Mouse (Mus musculus): ENCODE results near the gene Mrps35. TPM values are rescaled to one million over a fixed set of nuclear protein-coding genes. Genes with fewer than 3 reads are reported as not detected.

Gene Mrps35
- polyA plus RNA-seq, 1 experiment from 2014 or later: 95.7 TPM

GRCm38 (mm10) chr6:147091136-147092120, 48.9 kb downstream of the Mrps35 start, which contains the start of gene Klhl42:
Klhl42 (plus strand) TSS chr6:147091379.
- Histone ChIP-seq H3K9me3 (ENCODE audit: control insufficient read depth, low read length) (no peaks in the 10 kb centered on the region), H3K4me2 (ENCODE audit: low read depth, low read length) (peak within 1 kb of the TSS; percentile 74), H3K4me3 (ENCODE audit: low read length) (peak within 1 kb of the TSS; percentile 91), H3K9ac (ENCODE audit: low read length) (peak within 1 kb of the TSS; percentile 91), H3K36me3 (ENCODE audit: control insufficient read depth, insufficient read depth, low read length) (peaks cover 8% of the 10 kb centered on the region; the same call in 1 of the 2 replicates), H3K27me3 (ENCODE audit: control insufficient read depth, insufficient read depth, low read depth, low read length) (no peaks in the 10 kb centered on the region), H3K27ac (ENCODE audit: low read length) (peak within 1 kb of the TSS; percentile 88), H3K4me1 (replicated peaks; ENCODE audit: control insufficient read depth, insufficient read depth, low read length) (peaks cover 25% of the 10 kb centered on the region)
- WGBS: under 1% methylated on average over 99 of the region's 99 CpGs
- peak; percentile 93 for ATAC-seq (ENCODE audit: low read depth)

GRCm38 (mm10) chr6:147092136-147092535, 49.6 kb downstream of the Mrps35 start:
- WGBS: 2% methylated on average over 15 of the region's 15 CpGs

GRCm38 (mm10) chr6:147094771-147095170, 52.2 kb downstream of the Mrps35 start:
- no peaks in the 10 kb centered on the region for H3K27me3 ChIP-seq (ENCODE audit: control insufficient read depth, insufficient read depth, low read depth, low read length)
- no peak overlapping the region for H3K27ac ChIP-seq (ENCODE audit: low read length)
- peaks cover 18% of the 10 kb centered on the region for H3K4me1 ChIP-seq (replicated peaks; ENCODE audit: control insufficient read depth, insufficient read depth, low read length)
- peaks cover 8% of the 10 kb centered on the region; the same call in 1 of the 2 replicates for H3K36me3 ChIP-seq (ENCODE audit: control insufficient read depth, insufficient read depth, low read length)
- 82% methylated on average over 7 of the region's 7 CpGs for WGBS
- no peaks in the 10 kb centered on the region for H3K9me3 ChIP-seq (ENCODE audit: control insufficient read depth, low read length)
- ATAC-seq (ENCODE audit: low read depth): no peak
- no peak overlapping the region for H3K4me2 ChIP-seq (ENCODE audit: low read depth, low read length)
- H3K4me3 ChIP-seq (ENCODE audit: low read length): no peak overlapping the region
- no peak overlapping the region for H3K9ac ChIP-seq (ENCODE audit: low read length)

More at GRCm38 (mm10) chr6:147092136-147092535, 49.6 kb downstream of the Mrps35 start:
- Histone ChIP-seq H3K27me3 (ENCODE audit: control insufficient read depth, insufficient read depth, low read depth, low read length) (no peaks in the 10 kb centered on the region), H3K4me3 (ENCODE audit: low read length) (peak overlapping the region; percentile 91), H3K4me1 (replicated peaks; ENCODE audit: control insufficient read depth, insufficient read depth, low read length) (peaks cover 18% of the 10 kb centered on the region), H3K4me2 (ENCODE audit: low read depth, low read length) (peak overlapping the region; percentile 74), H3K36me3 (ENCODE audit: control insufficient read depth, insufficient read depth, low read length) (peaks cover 8% of the 10 kb centered on the region; the same call in 1 of the 2 replicates), H3K27ac (ENCODE audit: low read length) (peak overlapping the region; percentile 88), H3K9ac (ENCODE audit: low read length) (peak overlapping the region; percentile 91), H3K9me3 (ENCODE audit: control insufficient read depth, low read length) (no peaks in the 10 kb centered on the region)
- no peak; the same call in 1 of the 2 replicates for ATAC-seq (ENCODE audit: low read depth)

GRCm38 (mm10) chr6:147096109-147096508, 53.5 kb downstream of the Mrps35 start:
- Histone ChIP-seq H3K27me3 (ENCODE audit: control insufficient read depth, insufficient read depth, low read depth, low read length) (no peaks in the 10 kb centered on the region), H3K4me2 (ENCODE audit: low read depth, low read length) (no peak overlapping the region), H3K27ac (ENCODE audit: low read length) (no peak overlapping the region), H3K36me3 (ENCODE audit: control insufficient read depth, insufficient read depth, low read length) (peaks cover 8% of the 10 kb centered on the region; the same call in 1 of the 2 replicates), H3K4me3 (ENCODE audit: low read length) (no peak overlapping the region), H3K9me3 (ENCODE audit: control insufficient read depth, low read length) (no peaks in the 10 kb centered on the region), H3K9ac (ENCODE audit: low read length) (no peak overlapping the region), H3K4me1 (replicated peaks; ENCODE audit: control insufficient read depth, insufficient read depth, low read length) (peaks cover 15% of the 10 kb centered on the region)
- no peak for ATAC-seq (ENCODE audit: low read depth)
- WGBS: 90% methylated on average over 4 of the region's 4 CpGs

- Histone ChIP-seq H3K4me2 (ENCODE audit: low read depth, low read length) (no peak overlapping the region), H3K9me3 (ENCODE audit: control insufficient read depth, low read length) (no peaks in the 10 kb centered on the region), H3K27ac (ENCODE audit: low read length) (no peak overlapping the region), H3K9ac (ENCODE audit: low read length) (no peak overlapping the region), H3K27me3 (ENCODE audit: control insufficient read depth, insufficient read depth, low read depth, low read length) (no peaks in the 10 kb centered on the region), H3K36me3 (ENCODE audit: control insufficient read depth, insufficient read depth, low read length) (peaks cover 8% of the 10 kb centered on the region; the same call in 1 of the 2 replicates), H3K4me3 (ENCODE audit: low read length) (no peak overlapping the region), H3K4me1 (replicated peaks; ENCODE audit: control insufficient read depth, insufficient read depth, low read length) (peaks cover 15% of the 10 kb centered on the region)
- no peak for ATAC-seq (ENCODE audit: low read depth)
- 69% methylated on average over 3 of the region's 3 CpGs for WGBS
These were observed 54.4 kb downstream of the Mrps35 start for GRCm38 (mm10) chr6:147096934-147097333.

GRCm38 (mm10) chr6:147097346-147097929, 54.9 kb downstream of the Mrps35 start:
- Histone ChIP-seq H3K9ac (ENCODE audit: low read length) (no peak overlapping the region), H3K4me3 (ENCODE audit: low read length) (no peak overlapping the region), H3K4me2 (ENCODE audit: low read depth, low read length) (no peak overlapping the region), H3K27me3 (ENCODE audit: control insufficient read depth, insufficient read depth, low read depth, low read length) (no peaks in the 10 kb centered on the region), H3K36me3 (ENCODE audit: control insufficient read depth, insufficient read depth, low read length) (peaks cover 9% of the 10 kb centered on the region; the same call in 1 of the 2 replicates), H3K9me3 (ENCODE audit: control insufficient read depth, low read length) (no peaks in the 10 kb centered on the region), H3K4me1 (replicated peaks; ENCODE audit: control insufficient read depth, insufficient read depth, low read length) (peaks cover 12% of the 10 kb centered on the region), H3K27ac (ENCODE audit: low read length) (no peak overlapping the region)
- 50% methylated on average over 8 of the region's 8 CpGs for WGBS
- no peak for ATAC-seq (ENCODE audit: low read depth)

GRCm38 (mm10) chr6:147099458-147100277, 57.1 kb downstream of the Mrps35 start:
- Histone ChIP-seq H3K27me3 (ENCODE audit: control insufficient read depth, insufficient read depth, low read depth, low read length) (no peaks in the 10 kb centered on the region), H3K4me1 (replicated peaks; ENCODE audit: control insufficient read depth, insufficient read depth, low read length) (0 out of 2 replicates have a peak, but pooled peaks cover under 1% of the 10 kb centered on the region), H3K4me3 (ENCODE audit: low read length) (no peak overlapping the region), H3K4me2 (ENCODE audit: low read depth, low read length) (no peak overlapping the region), H3K9ac (ENCODE audit: low read length) (no peak overlapping the region), H3K9me3 (ENCODE audit: control insufficient read depth, low read length) (no peaks in the 10 kb centered on the region), H3K27ac (ENCODE audit: low read length) (no peak overlapping the region), H3K36me3 (ENCODE audit: control insufficient read depth, insufficient read depth, low read length) (peaks cover 9% of the 10 kb centered on the region; the same call in 1 of the 2 replicates)
- 66% methylated on average over 19 of the region's 19 CpGs for WGBS
- ATAC-seq (ENCODE audit: low read depth): no peak

GRCm38 (mm10) chr6:147102293-147102692, 59.7 kb downstream of the Mrps35 start:
- Histone ChIP-seq H3K9me3 (ENCODE audit: control insufficient read depth, low read length) (no peaks in the 10 kb centered on the region), H3K4me3 (ENCODE audit: low read length) (no peak overlapping the region), H3K27ac (ENCODE audit: low read length) (no peak overlapping the region), H3K27me3 (ENCODE audit: control insufficient read depth, insufficient read depth, low read depth, low read length) (no peaks in the 10 kb centered on the region), H3K9ac (ENCODE audit: low read length) (no peak overlapping the region), H3K4me1 (replicated peaks; ENCODE audit: control insufficient read depth, insufficient read depth, low read length) (no peaks in the 10 kb centered on the region), H3K36me3 (ENCODE audit: control insufficient read depth, insufficient read depth, low read length) (peaks cover 4% of the 10 kb centered on the region; the same call in 1 of the 2 replicates), H3K4me2 (ENCODE audit: low read depth, low read length) (no peak overlapping the region)
- WGBS: 82% methylated on average over 3 of the region's 3 CpGs
- no peak for ATAC-seq (ENCODE audit: low read depth)

All from lung, embryonic 16.5 days (tissue).